Mouse (Mus musculus): Measurements from ENCODE around the gene Ralb. TPM values are rescaled to one million over a fixed set of nuclear protein-coding genes. Genes with fewer than 3 reads are reported as not detected.

Gene Ralb
- polyA plus RNA-seq, 1 experiment from 2014 or later = 89.2 TPM

DNA sequence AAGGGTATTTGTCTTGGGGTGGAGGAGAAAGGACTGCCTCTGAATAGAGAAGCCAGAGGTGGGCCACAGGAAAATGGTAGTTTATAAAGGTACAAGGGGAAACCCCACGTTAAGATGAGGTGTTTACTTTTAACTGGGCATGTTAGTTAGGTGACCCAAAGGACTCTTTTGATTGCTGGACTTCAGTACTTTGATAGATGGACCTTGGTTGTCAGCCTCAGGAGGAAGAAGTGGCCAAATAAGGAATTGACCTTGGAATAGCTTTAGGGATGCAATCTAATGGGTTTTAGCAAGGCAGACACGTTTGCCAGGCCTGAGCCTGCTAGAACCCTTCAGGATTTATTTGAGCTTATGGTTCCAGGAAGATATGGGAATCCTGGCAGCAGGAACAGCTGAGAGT is 34.7 kb upstream of the Ralb start:
- Histone ChIP-seq H3K9me3 (replicated peaks) (no peaks in the 10 kb centered on the region), H3K4me3 (no peak overlapping the region), H3K4me1 (no peaks in the 10 kb centered on the region), H3K27me3 (ENCODE audit: low read depth, poor library complexity, severe bottlenecking) (no peaks in the 10 kb centered on the region), H3K36me3 (peaks cover 52% of the 10 kb centered on the region), H3K27ac (replicated peaks) (no peak overlapping the region)
- WGBS = 79% methylated on average over 2 of the region's 2 CpGs
- no peak for DNase-seq (ENCODE audit: low spot score)

GRCm38 (mm10) chr1:119537651-119538050 is 33.1 kb upstream of the Ralb start:
- DNase-seq (ENCODE audit: low spot score) = no peak
- H3K36me3 ChIP-seq = peaks cover 48% of the 10 kb centered on the region
- 93% methylated on average over 6 of the region's 6 CpGs for WGBS
- no peaks in the 10 kb centered on the region for H3K27me3 ChIP-seq (ENCODE audit: low read depth, poor library complexity, severe bottlenecking)
- H3K4me3 ChIP-seq = no peak overlapping the region
- no peak overlapping the region for H3K27ac ChIP-seq (replicated peaks)
- no peaks in the 10 kb centered on the region for H3K4me1 ChIP-seq
- H3K9me3 ChIP-seq (replicated peaks) = no peaks in the 10 kb centered on the region

DNA sequence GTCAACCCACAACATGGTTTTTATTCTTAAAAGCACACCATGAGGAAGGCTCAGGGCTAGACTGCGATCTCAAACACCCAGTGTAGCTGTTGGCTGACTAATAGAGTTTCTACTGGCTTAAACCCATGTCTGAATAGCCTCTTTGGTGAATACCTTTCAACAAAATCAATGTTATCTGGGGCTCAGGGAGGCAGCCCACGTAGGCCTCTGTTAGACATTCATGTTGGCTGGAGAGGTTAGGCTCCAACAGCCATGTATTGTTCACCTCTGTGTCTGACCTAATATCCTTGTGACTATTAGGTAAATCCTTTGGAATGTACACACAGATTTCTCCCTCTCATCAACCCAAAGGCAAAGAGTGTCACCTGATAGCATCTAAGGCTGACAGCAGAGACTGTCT is 31.5 kb upstream of the Ralb start:
- Histone ChIP-seq H3K27me3 (ENCODE audit: low read depth, poor library complexity, severe bottlenecking) (no peaks in the 10 kb centered on the region), H3K4me3 (no peak overlapping the region), H3K4me1 (no peaks in the 10 kb centered on the region), H3K9me3 (replicated peaks) (no peaks in the 10 kb centered on the region), H3K36me3 (peaks cover 44% of the 10 kb centered on the region), H3K27ac (replicated peaks) (no peak overlapping the region)
- 92% methylated on average over 2 of the region's 2 CpGs for WGBS
- DNase-seq (ENCODE audit: low spot score) = no peak

DNA sequence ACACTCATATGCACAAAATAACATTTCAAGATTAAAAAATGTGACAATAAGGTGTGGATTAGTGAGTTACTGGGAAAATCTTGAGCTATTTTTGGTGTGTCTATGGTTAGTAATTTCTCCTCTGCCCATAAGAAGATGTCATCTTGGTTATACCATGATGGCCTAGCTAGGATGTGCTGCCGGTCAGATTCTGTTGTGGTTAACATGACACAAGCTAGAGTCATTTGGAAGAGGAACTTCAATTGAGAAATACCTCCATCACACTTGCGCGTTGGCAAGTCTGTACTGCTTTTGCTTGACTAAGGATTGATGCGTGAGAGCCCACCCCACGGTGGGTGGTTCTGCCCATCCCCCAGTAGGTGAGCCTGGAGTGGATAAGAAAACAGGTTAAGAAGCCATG is 29.7 kb upstream of the Ralb start:
- Histone ChIP-seq H3K27ac (replicated peaks) (no peak overlapping the region), H3K4me3 (no peak overlapping the region), H3K36me3 (peaks cover 56% of the 10 kb centered on the region), H3K9me3 (replicated peaks) (0 out of 2 replicates have a peak, but pooled peaks cover under 1% of the 10 kb centered on the region), H3K4me1 (no peaks in the 10 kb centered on the region), H3K27me3 (ENCODE audit: low read depth, poor library complexity, severe bottlenecking) (no peaks in the 10 kb centered on the region)
- 97% methylated on average over 5 of the region's 5 CpGs for WGBS
- no peak for DNase-seq (ENCODE audit: low spot score)

- no peak overlapping the region for H3K27ac ChIP-seq (replicated peaks)
- H3K27me3 ChIP-seq (ENCODE audit: low read depth, poor library complexity, severe bottlenecking) = no peaks in the 10 kb centered on the region
- 95% methylated on average over 18 of the region's 18 CpGs for WGBS
- no peak for DNase-seq (ENCODE audit: low spot score)
- no peak overlapping the region for H3K4me3 ChIP-seq
- H3K36me3 ChIP-seq = peaks cover 58% of the 10 kb centered on the region
- H3K9me3 ChIP-seq (replicated peaks) = peaks cover 11% of the 10 kb centered on the region; the same call in 1 of the 2 replicates
- H3K4me1 ChIP-seq = no peaks in the 10 kb centered on the region
These were observed 28.7 kb upstream of the Ralb start for GRCm38 (mm10) chr1:119533093-119533805.

DNA sequence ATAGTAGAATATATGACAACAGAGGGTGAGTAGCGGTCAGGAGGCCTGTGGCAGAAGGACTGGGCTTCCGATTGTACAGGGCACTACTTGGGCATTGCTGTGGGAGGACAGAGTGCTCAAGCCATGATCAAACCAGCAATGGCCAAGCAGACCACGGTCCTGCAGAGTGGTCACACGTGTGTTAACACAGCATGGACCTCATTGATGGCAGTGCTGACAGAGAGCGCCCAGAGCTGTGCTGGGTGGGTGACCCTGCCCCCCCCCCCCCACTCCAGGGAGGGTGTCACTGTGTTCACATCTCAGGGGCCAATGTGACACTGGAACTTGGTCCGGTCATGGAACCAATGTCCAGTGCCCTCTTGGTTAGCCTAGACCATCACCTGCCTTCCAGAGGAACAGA is 27.6 kb upstream of the Ralb start:
- no peaks in the 10 kb centered on the region for H3K4me1 ChIP-seq
- no peak for DNase-seq (ENCODE audit: low spot score)
- H3K36me3 ChIP-seq = peaks cover 62% of the 10 kb centered on the region
- WGBS = 95% methylated on average over 6 of the region's 6 CpGs
- peaks cover 22% of the 10 kb centered on the region for H3K9me3 ChIP-seq (replicated peaks)
- no peaks in the 10 kb centered on the region for H3K27me3 ChIP-seq (ENCODE audit: low read depth, poor library complexity, severe bottlenecking)
- no peak overlapping the region for H3K4me3 ChIP-seq
- no peak overlapping the region for H3K27ac ChIP-seq (replicated peaks)

DNA sequence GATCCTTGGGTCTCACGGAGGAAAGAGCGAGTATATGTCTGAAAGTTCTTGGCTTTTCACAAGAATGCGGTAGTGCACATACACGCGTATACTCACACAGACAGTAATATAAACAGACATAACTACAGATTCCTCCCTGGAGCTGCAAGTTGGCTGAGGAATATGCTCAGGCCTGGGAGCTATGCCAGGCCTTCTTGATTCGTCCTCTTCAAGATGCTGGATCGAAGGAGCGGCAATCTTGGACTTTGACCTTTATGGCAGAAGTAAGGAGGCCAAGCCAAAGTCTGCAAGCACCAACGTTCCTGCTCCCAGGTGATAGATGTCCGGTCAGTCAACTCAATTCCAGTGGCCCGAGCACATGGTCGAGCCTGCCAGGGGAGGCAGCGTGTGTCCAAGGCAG is 26.3 kb upstream of the Ralb start:
- Histone ChIP-seq H3K36me3 (peaks cover 70% of the 10 kb centered on the region), H3K4me3 (no peak overlapping the region), H3K27ac (replicated peaks) (no peak overlapping the region), H3K27me3 (ENCODE audit: low read depth, poor library complexity, severe bottlenecking) (no peaks in the 10 kb centered on the region), H3K4me1 (peaks cover 11% of the 10 kb centered on the region), H3K9me3 (replicated peaks) (peaks cover 30% of the 10 kb centered on the region)
- 95% methylated on average over 13 of the region's 13 CpGs for WGBS
- no peak for DNase-seq (ENCODE audit: low spot score)

GRCm38 (mm10) chr1:119525689-119526591 is 21.3 kb upstream of the Ralb start, which contains the start of gene Tmem185b:
TSS of gene Tmem185b (plus strand) at chr1:119526160.
- Histone ChIP-seq H3K4me1 (peaks cover 33% of the 10 kb centered on the region), H3K27me3 (ENCODE audit: low read depth, poor library complexity, severe bottlenecking) (peaks cover 5% of the 10 kb centered on the region; the same call in 1 of the 2 replicates), H3K4me3 (peak within 1 kb of the TSS; percentile 76), H3K9me3 (replicated peaks) (peaks cover 30% of the 10 kb centered on the region), H3K27ac (replicated peaks) (peak within 1 kb of the TSS; percentile 95), H3K36me3 (peaks cover 45% of the 10 kb centered on the region)
- DNase-seq (ENCODE audit: low spot score) = peak; percentile 94
- WGBS = 2% methylated on average over 79 of the region's 82 CpGs

DNA sequence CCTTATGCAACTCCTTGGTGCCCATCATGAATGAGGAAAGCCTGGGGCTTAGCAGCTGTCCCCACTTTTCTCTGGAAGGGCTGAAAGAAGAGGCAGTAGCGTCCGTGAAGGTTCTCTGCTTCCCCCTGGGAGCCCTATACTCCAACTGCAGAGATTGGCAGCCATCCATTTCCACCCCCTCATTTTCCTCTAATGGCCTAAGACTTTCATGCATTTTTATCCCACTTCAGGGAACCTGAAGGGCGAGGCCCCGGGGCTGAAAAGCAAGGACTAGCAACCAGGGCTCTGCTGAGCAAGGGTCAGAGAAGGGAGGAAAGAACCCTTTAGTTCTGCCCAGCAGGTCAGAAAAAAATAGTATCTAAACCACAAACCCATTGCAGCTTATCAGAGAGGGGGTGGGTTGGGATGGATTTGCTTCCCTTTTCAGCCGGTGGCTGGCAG is 20.4 kb upstream of the Ralb start:
- Histone ChIP-seq H3K4me1 (peaks cover 33% of the 10 kb centered on the region), H3K27ac (replicated peaks) (peak overlapping the region; percentile 95; the same call in 1 of the 2 replicates), H3K9me3 (replicated peaks) (peaks cover 30% of the 10 kb centered on the region), H3K27me3 (ENCODE audit: low read depth, poor library complexity, severe bottlenecking) (peaks cover 5% of the 10 kb centered on the region; the same call in 1 of the 2 replicates), H3K36me3 (peaks cover 36% of the 10 kb centered on the region), H3K4me3 (peak overlapping the region; percentile 76)
- no peak for DNase-seq (ENCODE audit: low spot score)
- WGBS = 39% methylated on average over 5 of the region's 5 CpGs

DNA sequence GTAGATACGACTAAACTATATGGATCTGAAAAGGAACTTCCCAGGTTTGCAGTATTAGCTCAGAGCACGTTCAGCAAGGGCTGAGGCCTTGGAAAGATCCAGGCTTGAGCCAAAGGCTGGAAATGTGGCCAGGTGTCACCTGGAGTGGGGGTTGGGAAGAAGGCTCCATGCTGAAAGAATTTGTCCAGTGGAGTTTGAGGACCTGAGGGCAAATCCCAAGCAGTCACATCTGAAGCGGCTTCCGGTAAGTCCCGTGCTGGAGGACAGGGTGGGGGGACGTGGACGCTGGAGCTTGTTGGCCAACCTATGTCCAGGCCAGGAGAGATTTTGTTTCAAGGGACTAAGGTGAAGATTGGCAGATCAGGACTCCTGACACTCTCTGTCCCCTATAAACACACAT is 19.2 kb upstream of the Ralb start:
- peaks cover 24% of the 10 kb centered on the region for H3K36me3 ChIP-seq
- H3K4me1 ChIP-seq = peaks cover 33% of the 10 kb centered on the region
- peaks cover 25% of the 10 kb centered on the region for H3K9me3 ChIP-seq (replicated peaks)
- DNase-seq (ENCODE audit: low spot score) = no peak
- no peak overlapping the region for H3K4me3 ChIP-seq
- WGBS = 87% methylated on average over 7 of the region's 7 CpGs
- H3K27me3 ChIP-seq (ENCODE audit: low read depth, poor library complexity, severe bottlenecking) = peaks cover 5% of the 10 kb centered on the region; the same call in 1 of the 2 replicates
- H3K27ac ChIP-seq (replicated peaks) = no peak overlapping the region

- DNase-seq (ENCODE audit: low spot score) = no peak
- Histone ChIP-seq H3K9me3 (replicated peaks) (peaks cover 20% of the 10 kb centered on the region), H3K4me3 (no peak overlapping the region), H3K36me3 (peaks cover 20% of the 10 kb centered on the region), H3K27ac (replicated peaks) (no peak overlapping the region), H3K4me1 (peaks cover 33% of the 10 kb centered on the region), H3K27me3 (ENCODE audit: low read depth, poor library complexity, severe bottlenecking) (peaks cover 5% of the 10 kb centered on the region; the same call in 1 of the 2 replicates)
- 82% methylated on average over 7 of the region's 7 CpGs for WGBS
These were observed 18.8 kb upstream of the Ralb start for GRCm38 (mm10) chr1:119523369-119523768.

DNA sequence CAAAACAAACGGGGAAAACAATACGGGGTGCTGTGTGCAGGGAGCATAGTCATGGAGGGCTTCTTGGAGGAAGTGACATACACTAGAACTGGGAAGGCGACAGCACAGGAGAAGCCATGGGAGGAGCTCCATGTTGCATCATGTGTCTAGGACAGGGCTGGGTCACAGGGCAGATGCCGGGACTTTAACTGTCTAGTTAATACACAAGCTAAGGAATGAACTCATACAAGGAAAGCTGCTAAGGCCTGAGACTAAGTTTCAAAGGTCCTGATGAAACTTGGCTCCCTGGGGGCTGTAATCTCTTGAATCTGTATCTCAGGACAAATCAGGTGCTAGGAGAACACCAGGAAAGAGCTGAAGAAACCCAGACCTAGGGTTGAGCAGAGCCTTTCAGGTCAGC is 18.1 kb upstream of the Ralb start:
- Histone ChIP-seq H3K36me3 (peaks cover 13% of the 10 kb centered on the region), H3K4me3 (no peak overlapping the region), H3K9me3 (replicated peaks) (peaks cover 14% of the 10 kb centered on the region), H3K27ac (replicated peaks) (no peak overlapping the region), H3K4me1 (peaks cover 33% of the 10 kb centered on the region), H3K27me3 (ENCODE audit: low read depth, poor library complexity, severe bottlenecking) (peaks cover 5% of the 10 kb centered on the region; the same call in 1 of the 2 replicates)
- no peak for DNase-seq (ENCODE audit: low spot score)
- 83% methylated on average over 4 of the region's 4 CpGs for WGBS
